Mouse (Mus musculus) ES-E14 (cell line): ENCODE data around the gene Plekhg2.

Experiments used
- CHD2 ChIP-seq: IDR thresholded peaks from 2 replicates; pipeline ENCODE4 v1.6.1; 2014; ENCODE audit warnings: mild to moderate bottlenecking, low read depth, low read length, inconsistent platforms
- HCFC1 ChIP-seq: IDR thresholded peaks from 2 replicates; pipeline ENCODE4 v1.6.1; 2012; ENCODE audit warnings: low read length, inconsistent platforms, borderline replicate concordance; ENCODE audit not compliant: insufficient read depth
- MAFK ChIP-seq: IDR thresholded peaks from 2 replicates; pipeline ENCODE4 v1.6.1; 2014; ENCODE audit warnings: mild to moderate bottlenecking, low read depth, low read length, inconsistent platforms; ENCODE audit not compliant: insufficient read depth
- ZC3H11A ChIP-seq: IDR thresholded peaks from 2 replicates; pipeline ENCODE4 v1.6.1; 2012; ENCODE audit warnings: low read depth, mild to moderate bottlenecking, inconsistent platforms, low read length, borderline replicate concordance

DNA sequence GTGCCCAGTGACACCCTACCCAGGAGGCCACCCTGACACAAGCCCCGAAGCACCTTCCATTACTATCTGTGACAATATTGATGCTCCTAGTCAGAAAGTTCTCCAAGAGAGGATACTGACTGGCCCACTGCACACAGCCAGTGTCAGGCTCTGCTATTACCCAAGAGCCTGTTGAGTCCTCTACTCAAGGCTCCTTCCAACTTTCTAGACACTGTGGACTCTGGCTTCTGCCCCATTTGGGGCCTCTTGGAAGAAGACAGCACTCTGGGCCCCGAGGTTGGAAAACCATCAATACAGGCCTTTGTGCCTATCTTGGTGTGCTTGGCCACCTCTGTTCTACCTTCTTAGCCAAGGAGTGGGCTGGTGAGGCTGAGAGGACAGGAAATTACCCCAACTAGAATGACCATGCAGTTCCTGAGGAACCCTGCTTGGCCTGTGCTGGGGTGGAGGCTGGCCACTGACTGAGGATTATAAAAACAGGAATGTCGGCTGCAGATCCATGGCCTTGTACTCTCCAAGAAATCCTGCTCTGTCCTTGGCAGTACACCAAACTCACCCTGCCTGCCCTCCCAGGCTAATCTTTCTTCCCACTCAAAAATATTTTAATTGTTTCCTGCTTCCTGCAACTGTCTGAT is 38.6 kb upstream of the Plekhg2 start:
- TF ChIP-seq CHD2 (no peak), ZC3H11A (no peak), HCFC1 (no peak), MAFK (no peak)
